Mouse (Mus musculus): ENCODE results near the gene Pak4.
"Not testable (repeated sequence)": the region's sequence is repeated elsewhere in the genome, so short reads cannot be mapped to it uniquely, and the experiment has no call there.

GRCm38 (mm10) chr7:28510405-28510974 is 87.5 kb downstream of the Pak4 start, which contains the start of gene Ifnl2:
- TF ChIP-seq CTCF (IDR thresholded peaks at IDR 0.05; ENCODE audit: control insufficient read depth, insufficient read depth, insufficient read length); USF1 (IDR thresholded peaks at IDR 0.05; ENCODE audit: low read depth); MAX (IDR thresholded peaks at IDR 0.05): not testable (repeated sequence)
